Mouse (Mus musculus) ES-Bruce4 (cell line): ENCODE measurements around the gene Lmtk2.

ENCODE experiments used
- EP300 ChIP-seq: IDR thresholded peaks from 2 replicates; pipeline ENCODE4 v1.6.1; 2011; ENCODE audit warnings: low read depth, low read length; ENCODE audit not compliant: insufficient read depth
- POLR2A ChIP-seq: IDR thresholded peaks from one replicate; pipeline ENCODE4 v1.8.1; 2011; ENCODE audit warnings: low read length; ENCODE audit not compliant: insufficient read depth

DNA sequence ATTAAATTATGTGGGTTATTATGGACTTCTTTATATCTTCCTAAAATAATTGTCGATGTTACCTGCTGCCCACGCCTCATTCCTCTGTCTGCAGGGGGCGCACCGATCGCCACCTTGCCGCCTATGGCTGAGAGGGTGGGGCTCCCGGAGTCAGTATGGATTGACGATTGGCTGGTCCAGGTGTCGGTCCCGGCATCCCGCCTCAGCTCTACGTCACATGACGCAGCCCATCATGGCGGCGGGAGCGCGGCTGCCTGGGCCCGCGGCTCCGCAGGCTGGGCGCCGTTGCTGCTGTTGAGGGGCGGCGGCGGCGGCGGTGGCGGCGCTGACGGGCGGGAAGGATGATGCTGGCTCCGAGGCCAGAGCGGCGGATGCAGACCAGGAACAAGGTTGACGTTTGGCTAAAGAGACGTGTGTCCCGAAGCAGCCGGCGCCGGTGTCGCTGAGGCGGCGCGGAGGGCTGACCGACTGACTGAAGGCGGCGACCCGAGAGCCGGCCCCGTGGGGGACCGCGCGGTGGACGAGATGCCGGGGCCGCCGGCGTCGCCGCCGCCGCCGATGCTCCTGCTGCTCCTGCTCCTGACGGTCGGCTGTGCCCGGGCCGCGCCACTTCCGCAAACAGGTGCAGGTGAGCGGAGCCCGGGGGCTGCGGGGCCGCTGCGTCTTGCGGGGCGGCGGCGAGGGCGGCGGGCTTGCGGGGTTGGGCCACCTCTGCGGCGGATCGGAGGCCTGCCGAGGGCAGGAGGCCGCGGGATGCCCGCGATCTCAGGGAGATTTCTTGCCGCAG is at the start of gene Lmtk2:
- TF ChIP-seq EP300 (no peak), POLR2A (no peak)
